Mouse (Mus musculus): ENCODE measurements around the gene Akr1b8. TPM values are rescaled to one million over a fixed set of nuclear protein-coding genes. Genes with fewer than 3 reads are reported as not detected.
"Not testable (repeated sequence)": the region's sequence is repeated elsewhere in the genome, so short reads cannot be mapped to it uniquely, and the experiment has no call there.

The Akr1b8 gene
- polyA plus RNA-seq, 1 experiment from 2014 or later: 6.6 TPM

DNA sequence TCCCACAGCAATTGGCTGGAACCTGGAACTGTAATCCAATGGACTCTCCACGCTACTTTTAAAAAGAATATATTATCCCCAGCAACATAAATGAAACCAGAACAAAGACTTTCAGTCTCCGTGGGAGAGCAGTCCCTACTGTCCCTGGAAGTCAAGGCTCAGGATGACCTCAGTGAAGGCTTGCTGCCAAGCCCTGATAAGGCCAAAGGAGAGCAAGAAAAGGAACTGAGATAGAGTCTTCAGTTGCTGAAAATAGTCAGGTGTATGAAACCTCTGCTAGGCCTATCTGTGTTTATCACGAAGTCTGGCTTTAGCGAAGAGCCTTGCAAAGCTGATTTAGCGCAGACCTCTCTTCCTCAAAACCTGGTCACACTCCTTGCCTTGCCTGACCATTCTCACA is 22.5 kb upstream of the Akr1b8 start:
- no peaks in the 10 kb centered on the region for H3K27me3 ChIP-seq (replicated peaks)
- ATAC-seq (ENCODE audit: insufficient read depth, low FRiP score, low read depth): no peak
- H3K9me3 ChIP-seq: no peaks in the 10 kb centered on the region
- no peaks in the 10 kb centered on the region for H3K4me1 ChIP-seq
- H3K36me3 ChIP-seq: no peaks in the 10 kb centered on the region
- H3K9ac ChIP-seq: no peak overlapping the region
- H3K27ac ChIP-seq: no peak overlapping the region
- 88% methylated on average over 5 of the region's 5 CpGs for WGBS
- H3K4me3 ChIP-seq (replicated peaks): no peak overlapping the region
- H3K4me2 ChIP-seq: no peak overlapping the region

DNA sequence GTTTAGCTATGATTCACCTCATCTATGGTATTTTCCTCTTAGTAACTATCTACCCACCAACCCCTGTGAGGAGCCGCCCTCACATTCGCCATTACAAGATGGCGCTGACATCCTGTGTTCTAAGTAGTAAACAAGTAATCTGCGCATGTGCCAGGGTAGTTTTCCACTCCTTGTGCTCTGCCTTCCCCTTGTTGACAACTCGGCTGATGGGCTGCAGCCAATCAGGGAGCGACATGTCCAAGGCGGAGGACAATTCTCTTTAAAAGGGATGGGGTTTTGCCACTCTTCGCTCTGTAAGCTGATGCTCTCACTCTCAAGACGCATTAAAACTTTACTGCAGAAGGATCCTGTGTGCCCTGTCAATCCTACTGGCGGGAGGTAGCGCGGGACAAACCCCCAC is 22.1 kb upstream of the Akr1b8 start:
- H3K9me3 ChIP-seq; H3K4me2 ChIP-seq; H3K4me3 ChIP-seq (replicated peaks); H3K4me1 ChIP-seq; ATAC-seq (ENCODE audit: insufficient read depth, low FRiP score, low read depth); H3K9ac ChIP-seq; H3K27me3 ChIP-seq (replicated peaks); H3K27ac ChIP-seq; H3K36me3 ChIP-seq: not testable (repeated sequence)
- WGBS: 86% methylated on average over 12 of the region's 12 CpGs

DNA sequence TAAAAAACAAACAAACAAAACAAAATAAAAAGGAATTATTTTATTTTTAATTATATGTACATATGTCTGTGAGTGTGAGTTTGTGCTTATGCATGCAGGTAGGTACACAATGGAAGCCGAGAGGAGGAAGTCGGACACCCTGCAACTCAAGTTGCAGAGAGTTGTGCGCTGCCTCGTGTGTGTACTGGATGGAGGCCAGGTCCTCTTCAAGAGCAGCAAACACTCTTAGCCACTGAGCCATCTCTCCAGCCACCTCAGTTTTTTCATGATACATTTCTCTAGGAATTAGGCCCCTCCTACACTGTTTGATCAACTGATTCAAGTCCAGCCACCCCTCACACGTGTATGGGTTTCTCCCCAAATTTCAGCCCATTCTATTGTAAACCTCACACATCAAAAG is 19.2 kb upstream of the Akr1b8 start:
- H3K36me3 ChIP-seq: no peaks in the 10 kb centered on the region
- WGBS: 78% methylated on average over 5 of the region's 5 CpGs
- no peaks in the 10 kb centered on the region for H3K27me3 ChIP-seq (replicated peaks)
- no peak overlapping the region for H3K9ac ChIP-seq
- no peak overlapping the region for H3K27ac ChIP-seq
- ATAC-seq (ENCODE audit: insufficient read depth, low FRiP score, low read depth): no peak
- H3K4me2 ChIP-seq: no peak overlapping the region
- no peak overlapping the region for H3K4me3 ChIP-seq (replicated peaks)
- no peaks in the 10 kb centered on the region for H3K4me1 ChIP-seq
- H3K9me3 ChIP-seq: no peaks in the 10 kb centered on the region

DNA sequence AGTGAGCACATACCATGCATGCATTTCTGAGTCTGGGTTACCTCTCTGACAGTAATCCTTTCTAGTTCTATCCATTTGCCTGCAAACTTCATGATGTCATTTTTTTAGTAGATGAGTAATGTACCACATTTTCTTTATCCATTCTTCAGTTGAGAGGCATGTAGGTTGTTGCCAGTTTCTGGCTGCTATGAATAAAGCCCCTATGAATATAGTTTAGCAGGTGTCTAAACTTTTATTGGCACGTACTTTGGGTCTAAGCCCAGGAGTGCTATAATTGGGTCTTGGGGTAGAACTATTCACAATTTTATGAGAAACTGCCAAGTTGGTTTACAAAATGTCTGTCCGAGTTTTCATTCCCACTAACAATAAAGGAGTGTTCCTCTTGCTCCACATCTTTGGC is 16.1 kb upstream of the Akr1b8 start:
- Histone ChIP-seq H3K9me3 (no peaks in the 10 kb centered on the region), H3K4me1 (no peaks in the 10 kb centered on the region), H3K27me3 (replicated peaks) (no peaks in the 10 kb centered on the region), H3K27ac (no peak overlapping the region), H3K9ac (no peak overlapping the region), H3K4me2 (no peak overlapping the region), H3K4me3 (replicated peaks) (no peak overlapping the region), H3K36me3 (no peaks in the 10 kb centered on the region)
- WGBS: 86% methylated on average over 2 of the region's 2 CpGs
- no peak for ATAC-seq (ENCODE audit: insufficient read depth, low FRiP score, low read depth)

DNA sequence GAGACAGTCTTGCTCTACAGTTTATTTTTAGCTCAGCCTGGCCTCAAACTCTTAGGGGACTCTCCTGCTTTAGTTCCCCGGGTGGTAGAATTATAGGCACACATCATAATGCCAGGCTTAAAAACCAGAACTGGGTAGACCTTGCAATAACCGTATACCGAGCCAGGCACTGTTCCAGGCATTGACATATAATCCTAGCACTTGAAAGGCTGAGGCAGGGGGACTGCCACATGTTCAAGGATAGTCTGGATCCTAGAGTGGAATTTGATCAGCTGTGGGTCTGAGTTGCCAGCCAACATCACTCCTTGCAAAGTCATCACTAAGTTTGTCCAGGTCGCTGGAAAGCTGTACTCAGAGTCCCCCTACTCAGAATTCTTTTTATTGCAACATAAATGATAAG is 11.9 kb upstream of the Akr1b8 start:
- Histone ChIP-seq H3K36me3 (no peaks in the 10 kb centered on the region), H3K4me3 (replicated peaks) (no peak overlapping the region), H3K4me1 (no peaks in the 10 kb centered on the region; the same call in 1 of the 2 replicates), H3K9me3 (no peaks in the 10 kb centered on the region), H3K4me2 (no peak overlapping the region), H3K27me3 (replicated peaks) (no peaks in the 10 kb centered on the region), H3K9ac (no peak overlapping the region), H3K27ac (no peak overlapping the region)
- WGBS: 82% methylated on average over 4 of the region's 4 CpGs
- ATAC-seq (ENCODE audit: insufficient read depth, low FRiP score, low read depth): no peak

DNA sequence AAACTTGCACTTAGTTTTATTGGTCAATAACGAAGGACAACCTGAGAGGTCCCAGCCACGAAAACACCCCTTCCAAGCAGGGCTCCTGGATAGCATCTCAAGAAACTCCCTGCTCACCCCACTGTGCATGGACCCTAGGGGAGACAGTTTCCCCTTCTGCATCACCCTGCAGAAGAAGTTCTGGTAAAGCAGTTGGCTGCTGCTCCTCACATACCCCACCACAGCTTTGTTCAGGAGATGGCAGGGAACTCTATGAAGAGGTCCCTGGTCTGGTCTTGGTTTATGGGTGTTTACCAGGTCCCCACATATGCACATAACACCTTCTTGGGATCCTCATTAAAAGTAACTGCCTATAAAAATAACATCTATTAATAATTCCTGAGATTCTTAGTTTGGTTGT is 11.4 kb upstream of the Akr1b8 start:
- H3K9ac ChIP-seq: no peak overlapping the region
- no peaks in the 10 kb centered on the region for H3K9me3 ChIP-seq
- H3K4me2 ChIP-seq: no peak overlapping the region
- no peaks in the 10 kb centered on the region for H3K27me3 ChIP-seq (replicated peaks)
- no peaks in the 10 kb centered on the region; the same call in 1 of the 2 replicates for H3K4me1 ChIP-seq
- H3K36me3 ChIP-seq: no peaks in the 10 kb centered on the region
- no peak overlapping the region for H3K4me3 ChIP-seq (replicated peaks)
- WGBS: 86% methylated on average over 2 of the region's 2 CpGs
- no peak for ATAC-seq (ENCODE audit: insufficient read depth, low FRiP score, low read depth)
- H3K27ac ChIP-seq: no peak overlapping the region

DNA sequence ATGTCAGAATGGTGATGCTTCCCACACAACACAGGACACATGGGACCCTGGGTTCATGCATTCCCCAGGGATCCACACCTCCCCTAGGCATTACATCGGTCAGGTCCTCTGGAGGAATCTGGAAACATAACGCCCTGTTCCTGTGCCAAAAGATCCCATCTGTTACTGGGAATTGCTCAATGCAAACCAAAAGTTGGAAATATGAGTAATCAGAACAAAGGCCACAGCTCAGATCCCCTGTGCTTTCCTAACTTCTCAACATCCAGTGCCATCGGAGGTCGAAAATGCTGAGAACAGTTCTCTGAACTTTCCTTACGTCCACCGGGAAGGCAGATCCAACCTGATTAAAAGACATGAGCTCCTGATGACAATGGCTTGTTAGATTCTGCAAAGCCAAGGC is 10.5 kb upstream of the Akr1b8 start:
- H3K9ac ChIP-seq: no peak overlapping the region
- no peak overlapping the region for H3K27ac ChIP-seq
- H3K27me3 ChIP-seq (replicated peaks): no peaks in the 10 kb centered on the region
- no peaks in the 10 kb centered on the region; the same call in 1 of the 2 replicates for H3K4me1 ChIP-seq
- H3K36me3 ChIP-seq: no peaks in the 10 kb centered on the region
- H3K4me3 ChIP-seq (replicated peaks): no peak overlapping the region
- no peak overlapping the region for H3K4me2 ChIP-seq
- no peak for ATAC-seq (ENCODE audit: insufficient read depth, low FRiP score, low read depth)
- 78% methylated on average over 6 of the region's 6 CpGs for WGBS
- no peaks in the 10 kb centered on the region for H3K9me3 ChIP-seq

DNA sequence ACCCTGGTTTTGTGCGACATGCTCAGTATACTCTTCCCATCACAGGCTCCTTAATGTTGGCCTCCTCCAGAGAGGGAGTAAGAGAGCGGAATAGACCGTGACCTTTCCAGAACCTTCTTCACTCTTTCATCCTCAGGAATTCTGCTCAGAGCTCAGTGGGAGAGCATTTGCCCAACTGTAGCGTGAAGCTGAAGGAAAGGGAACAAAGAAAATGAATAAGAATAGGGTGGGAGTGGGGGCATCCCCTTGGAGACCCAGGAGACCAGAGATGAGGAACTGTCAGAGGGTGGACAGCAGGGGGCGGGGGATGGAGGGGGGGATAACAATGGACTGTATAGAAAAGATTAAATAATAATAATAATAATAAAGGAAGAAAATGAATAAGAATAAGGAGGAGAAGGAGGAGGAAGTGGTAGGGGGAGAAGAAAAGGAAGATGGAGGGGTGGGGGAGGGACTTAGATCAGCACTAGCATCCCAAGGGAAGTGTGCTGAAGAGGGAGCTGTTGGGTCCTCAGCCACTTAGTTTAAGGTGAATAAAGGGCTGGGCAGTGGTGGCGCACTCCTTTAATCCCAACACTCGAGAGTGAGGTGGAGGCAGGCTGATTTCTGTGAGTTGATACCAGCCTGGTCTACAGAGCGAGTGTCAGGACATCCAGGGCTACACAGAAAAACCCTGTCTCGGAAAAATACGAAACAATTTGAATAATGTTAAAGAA is 9.6 kb upstream of the Akr1b8 start:
- ATAC-seq (ENCODE audit: insufficient read depth, low FRiP score, low read depth): no peak
- Histone ChIP-seq H3K27ac (no peak overlapping the region), H3K36me3 (no peaks in the 10 kb centered on the region), H3K9ac (no peak overlapping the region), H3K4me2 (no peak overlapping the region), H3K9me3 (no peaks in the 10 kb centered on the region), H3K4me3 (replicated peaks) (no peak overlapping the region), H3K4me1 (no peaks in the 10 kb centered on the region; the same call in 1 of the 2 replicates), H3K27me3 (replicated peaks) (no peaks in the 10 kb centered on the region)
- WGBS: 64% methylated on average over 10 of the region's 10 CpGs

DNA sequence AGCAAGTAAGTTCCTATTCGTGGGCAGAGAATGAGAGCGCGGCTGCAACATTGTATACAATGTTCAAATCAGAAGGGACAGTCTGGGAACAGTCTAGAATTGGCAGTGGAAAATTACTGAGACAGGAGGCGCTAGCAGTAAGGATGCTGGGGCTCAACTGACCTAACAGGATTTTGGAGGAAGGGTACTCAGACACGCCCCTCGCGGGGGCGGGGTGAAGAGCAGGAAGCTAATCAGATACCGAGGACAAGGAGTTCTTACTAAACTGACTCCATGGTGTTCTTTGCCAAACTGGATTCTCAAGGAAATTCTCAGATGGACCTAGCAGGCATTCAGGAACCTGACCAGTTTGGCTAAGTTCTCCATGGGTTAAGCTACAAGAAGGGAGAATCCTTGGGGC is 9.0 kb upstream of the Akr1b8 start:
- no peak overlapping the region for H3K4me2 ChIP-seq
- WGBS: 21% methylated on average over 9 of the region's 9 CpGs
- ATAC-seq (ENCODE audit: insufficient read depth, low FRiP score, low read depth): no peak
- no peak overlapping the region for H3K9ac ChIP-seq
- H3K9me3 ChIP-seq: no peaks in the 10 kb centered on the region
- no peaks in the 10 kb centered on the region for H3K27me3 ChIP-seq (replicated peaks)
- no peak overlapping the region for H3K27ac ChIP-seq
- H3K4me3 ChIP-seq (replicated peaks): no peak overlapping the region
- H3K36me3 ChIP-seq: no peaks in the 10 kb centered on the region
- H3K4me1 ChIP-seq: no peaks in the 10 kb centered on the region; the same call in 1 of the 2 replicates

DNA sequence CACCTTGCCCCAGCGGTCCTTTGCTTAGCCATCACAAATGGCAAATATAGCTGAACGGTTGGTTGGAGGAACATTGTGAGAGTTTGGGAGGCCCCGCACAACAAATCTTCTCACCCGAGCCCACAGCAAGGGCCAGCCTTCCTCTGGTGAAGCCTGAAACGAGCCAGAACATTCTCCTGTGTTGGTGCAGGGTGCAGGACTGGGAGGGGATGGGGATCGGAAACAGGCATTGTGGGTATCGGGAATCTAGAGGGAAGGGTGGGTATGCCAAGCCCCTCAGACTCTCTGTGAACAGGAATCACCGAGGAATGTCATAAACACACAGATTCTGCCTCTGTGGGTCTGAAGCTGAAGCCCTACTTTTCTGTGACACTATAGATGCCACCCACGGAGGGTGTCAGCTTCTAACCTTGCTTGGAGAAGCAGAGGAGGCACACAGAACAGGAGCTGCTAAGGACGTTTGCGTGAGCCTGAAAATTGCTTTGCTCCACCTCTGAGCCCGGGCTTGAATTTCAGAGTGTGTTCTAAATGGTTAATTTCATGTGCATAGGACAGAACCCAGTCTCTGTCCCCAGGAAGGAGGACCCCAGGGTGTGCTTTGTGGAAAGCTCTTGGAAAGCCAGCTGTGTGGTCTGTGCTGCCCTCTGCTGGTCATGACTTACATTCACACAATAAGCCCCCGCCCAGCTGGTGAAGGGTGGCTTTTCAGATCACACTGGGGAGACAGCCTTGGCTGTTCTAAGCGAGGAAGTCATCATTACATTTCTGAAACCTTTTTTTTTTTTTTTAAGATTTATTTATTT is 7.6 kb upstream of the Akr1b8 start:
- no peaks in the 10 kb centered on the region for H3K36me3 ChIP-seq
- no peak overlapping the region for H3K4me3 ChIP-seq (replicated peaks)
- no peaks in the 10 kb centered on the region for H3K9me3 ChIP-seq
- no peak for ATAC-seq (ENCODE audit: insufficient read depth, low FRiP score, low read depth)
- no peak overlapping the region for H3K9ac ChIP-seq
- WGBS: 48% methylated on average over 14 of the region's 14 CpGs
- no peak overlapping the region for H3K27ac ChIP-seq
- no peaks in the 10 kb centered on the region; the same call in 1 of the 2 replicates for H3K4me1 ChIP-seq
- no peaks in the 10 kb centered on the region for H3K27me3 ChIP-seq (replicated peaks)
- H3K4me2 ChIP-seq: no peak overlapping the region

DNA sequence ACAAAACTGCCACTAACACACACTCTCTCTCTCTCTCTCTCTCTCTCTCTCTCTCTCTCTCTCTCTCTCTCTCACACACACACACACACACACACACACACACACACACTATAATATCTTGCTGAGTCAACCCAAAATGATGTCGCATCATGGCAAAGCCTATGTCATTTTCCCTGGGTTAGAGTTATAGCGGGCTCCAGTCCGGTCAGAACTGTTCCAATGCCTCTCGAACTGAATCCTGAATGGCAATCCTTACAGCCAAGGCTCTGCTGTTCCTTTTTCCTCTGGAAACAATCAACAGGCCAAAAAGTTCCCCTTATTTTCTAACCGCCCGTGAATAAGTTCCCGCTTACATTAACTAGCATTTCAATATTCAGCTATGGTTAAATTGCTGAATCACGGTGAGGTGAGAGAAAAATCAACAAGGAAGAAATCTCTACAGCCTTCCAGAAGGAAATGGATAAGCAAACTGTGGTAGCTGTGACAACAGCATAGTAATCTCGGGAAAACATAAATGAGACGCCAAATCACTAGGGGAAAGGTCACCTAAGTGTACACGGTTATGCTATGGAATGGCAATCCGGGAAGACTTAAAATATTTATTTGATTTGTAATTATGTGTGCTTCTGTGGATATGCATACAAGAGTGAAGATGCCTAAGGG is 3.8 kb upstream of the Akr1b8 start:
- H3K4me3 ChIP-seq (replicated peaks): no peak overlapping the region
- H3K36me3 ChIP-seq: no peaks in the 10 kb centered on the region
- H3K27me3 ChIP-seq (replicated peaks): no peaks in the 10 kb centered on the region
- no peaks in the 10 kb centered on the region for H3K9me3 ChIP-seq
- WGBS: 66% methylated on average over 12 of the region's 12 CpGs
- no peak for ATAC-seq (ENCODE audit: insufficient read depth, low FRiP score, low read depth)
- peaks cover 9% of the 10 kb centered on the region for H3K4me1 ChIP-seq
- H3K9ac ChIP-seq: no peak overlapping the region
- H3K27ac ChIP-seq: no peak overlapping the region
- no peak overlapping the region for H3K4me2 ChIP-seq

DNA sequence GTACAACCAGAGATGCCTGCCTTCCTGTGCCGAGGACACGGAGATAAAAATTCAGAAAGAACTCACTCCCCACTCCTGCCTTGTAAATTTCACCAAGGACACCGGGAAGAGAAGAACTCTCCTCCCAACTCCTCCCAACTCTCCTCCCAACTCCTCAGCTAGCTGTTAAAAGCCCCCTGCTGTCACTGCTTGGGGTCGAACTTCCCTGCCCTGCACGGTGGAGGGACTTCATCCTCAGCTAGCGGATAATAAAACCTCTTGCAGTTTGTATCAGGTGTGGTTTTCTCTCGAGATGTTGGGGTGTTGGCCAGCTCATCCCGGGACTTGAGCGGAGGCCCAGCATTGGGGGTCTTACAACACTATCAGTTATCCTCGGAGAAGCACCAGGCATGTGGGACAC is 2.4 kb upstream of the Akr1b8 start:
- H3K36me3 ChIP-seq; H3K4me3 ChIP-seq (replicated peaks); H3K9ac ChIP-seq; H3K9me3 ChIP-seq; H3K4me1 ChIP-seq; H3K4me2 ChIP-seq; H3K27ac ChIP-seq; ATAC-seq (ENCODE audit: insufficient read depth, low FRiP score, low read depth); H3K27me3 ChIP-seq (replicated peaks): not testable (repeated sequence)
- WGBS: 41% methylated on average over 10 of the region's 10 CpGs

Data from stomach, embryonic 15.5 days (tissue).